Mouse (Mus musculus) left cerebral cortex, adult 11 months (tissue): ENCODE measurements at regions not wholly inside any gene's neighbourhood (a gene's known extent, or its start where the extent isn't known, plus 50 kb on each side); places are given as distances from the start of the nearest gene placed in this dataset.

Experiments used
- DNase-seq: peaks from one replicate; pipeline ENCODE4 v3.0.0; 2022; ENCODE audit warnings: low spot score

DNA sequence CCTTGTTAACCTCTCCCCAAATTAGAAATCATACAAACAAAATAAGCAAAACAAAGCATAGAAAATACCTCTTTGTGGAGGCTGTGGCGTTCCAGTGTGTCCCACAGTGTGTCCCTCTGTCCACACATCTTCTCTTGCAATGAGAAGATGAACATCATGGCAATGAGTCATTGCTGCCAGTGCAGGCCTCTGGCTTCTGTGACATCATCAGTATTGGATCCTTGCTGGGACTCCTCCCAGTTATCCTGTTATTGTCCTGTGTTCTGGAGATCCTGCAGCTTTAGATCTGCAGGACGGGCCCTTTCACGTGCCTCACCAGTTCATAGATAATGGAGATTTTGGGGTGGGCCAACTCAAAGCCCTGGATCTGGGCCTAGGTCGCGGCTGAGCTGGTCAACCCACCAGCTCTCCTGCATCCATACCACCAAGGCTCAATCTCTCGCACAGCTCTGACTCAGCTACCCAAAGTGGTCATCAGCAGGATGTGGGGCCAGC lies 80.9 kb downstream of the Tmem212 start:
- DNase-seq, result no peak

GRCm38 (mm10) chr3:27804271-27804670 lies 91.9 kb downstream of the Tmem212 start:
- DNase-seq, result no peak

GRCm38 (mm10) chr3:27791633-27791951 lies 80.5 kb upstream of the Fndc3b start:
- no peak for DNase-seq

- DNase-seq, result no peak
Observed at GRCm38 (mm10) chr3:27790932-27791632, 80.0 kb upstream of the Fndc3b start.

GRCm38 (mm10) chr3:27783926-27784325 lies 72.8 kb upstream of the Fndc3b start:
- no peak for DNase-seq

DNA sequence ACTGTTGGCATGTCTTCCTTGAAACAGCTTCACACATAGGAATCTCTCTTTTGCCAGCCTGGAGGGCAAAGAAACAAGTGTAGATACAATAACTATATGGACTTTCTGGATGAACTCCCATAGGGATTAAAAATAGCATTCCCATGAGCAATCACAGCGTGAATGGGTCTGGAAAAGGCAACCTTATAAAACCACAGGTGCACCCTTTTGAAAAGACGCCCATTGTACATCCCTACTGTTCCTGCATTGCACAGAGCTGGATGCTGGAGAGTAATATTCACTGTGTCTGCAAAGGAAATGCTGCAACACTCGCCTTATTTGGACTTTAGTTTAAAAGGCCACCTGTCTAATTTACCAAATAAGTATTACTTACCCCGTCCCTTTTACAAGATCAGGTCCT lies 72.4 kb upstream of the Fndc3b start:
- no peak for DNase-seq

- DNase-seq, result peak; percentile 22
Observed at GRCm38 (mm10) chr3:27782056-27782765, 71.1 kb upstream of the Fndc3b start.

- DNase-seq, result no peak
Observed at GRCm38 (mm10) chr3:27779892-27780291, 68.8 kb upstream of the Fndc3b start.

DNA sequence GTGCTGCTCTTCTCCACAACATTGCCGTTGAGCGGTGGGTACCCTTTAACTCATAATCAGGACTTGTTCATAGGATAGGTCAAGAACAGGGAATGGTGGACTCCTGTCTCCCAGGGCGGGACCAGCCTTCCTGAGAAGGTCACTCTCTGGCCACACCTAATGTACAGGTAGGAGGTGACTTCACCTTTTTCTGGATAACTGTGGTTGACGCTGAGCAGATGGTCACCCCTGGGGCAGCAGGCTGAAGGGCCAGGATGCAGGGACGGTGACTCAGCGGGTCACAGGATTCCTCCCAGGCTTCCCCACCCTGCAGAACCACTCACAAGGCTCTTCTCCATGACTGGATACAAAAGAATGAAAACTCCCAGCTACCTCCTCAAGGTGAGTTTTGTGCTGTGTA lies 66.6 kb upstream of the Fndc3b start:
- no peak for DNase-seq

GRCm38 (mm10) chr3:27773176-27773575 lies 62.1 kb upstream of the Fndc3b start:
- DNase-seq, result no peak

GRCm38 (mm10) chr3:27769438-27769837 lies 58.3 kb upstream of the Fndc3b start:
- DNase-seq, result no peak

- DNase-seq, result no peak
Observed at GRCm38 (mm10) chr3:27767188-27767587, 56.1 kb upstream of the Fndc3b start.

DNA sequence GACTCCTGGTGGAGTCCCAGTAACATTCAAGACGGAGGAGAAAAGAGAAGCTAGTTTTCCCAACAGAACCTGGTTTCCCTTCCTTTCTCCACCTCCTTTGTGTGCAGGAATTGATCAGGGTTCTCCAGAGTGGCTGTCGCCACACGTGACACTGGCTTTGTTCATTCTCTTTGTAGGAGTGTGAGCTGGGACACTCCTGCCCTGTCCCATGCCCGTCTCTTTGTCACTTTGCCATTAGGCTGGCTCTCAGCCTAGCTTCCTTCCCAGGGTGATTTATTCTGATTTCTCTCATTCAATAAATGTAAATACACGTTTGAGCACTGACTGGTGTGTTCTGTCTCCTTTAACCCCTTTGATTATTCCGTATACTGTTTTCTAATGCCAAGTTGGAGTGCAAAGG lies 55.3 kb upstream of the Fndc3b start:
- DNase-seq, result no peak

DNA sequence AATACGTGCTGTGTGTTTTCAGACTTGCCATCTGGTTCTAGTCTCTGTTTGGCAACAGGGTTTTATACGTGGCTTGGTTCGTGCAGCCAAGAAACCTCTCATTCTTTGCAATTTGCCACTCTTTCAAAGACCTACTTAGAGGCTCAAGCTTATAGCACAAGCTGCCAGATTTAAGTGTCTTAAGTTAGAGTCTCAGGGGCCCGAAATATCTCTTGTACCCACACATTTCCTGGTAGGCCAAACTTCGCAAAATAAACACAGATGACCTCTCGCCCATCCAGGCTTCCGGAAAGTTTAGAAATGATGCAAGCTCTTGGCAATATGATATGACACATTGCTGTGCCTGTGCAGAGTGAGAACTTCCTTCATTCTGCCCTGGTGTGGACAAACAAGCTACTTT lies 54.8 kb upstream of the Fndc3b start:
- peak; percentile 5 for DNase-seq

DNA sequence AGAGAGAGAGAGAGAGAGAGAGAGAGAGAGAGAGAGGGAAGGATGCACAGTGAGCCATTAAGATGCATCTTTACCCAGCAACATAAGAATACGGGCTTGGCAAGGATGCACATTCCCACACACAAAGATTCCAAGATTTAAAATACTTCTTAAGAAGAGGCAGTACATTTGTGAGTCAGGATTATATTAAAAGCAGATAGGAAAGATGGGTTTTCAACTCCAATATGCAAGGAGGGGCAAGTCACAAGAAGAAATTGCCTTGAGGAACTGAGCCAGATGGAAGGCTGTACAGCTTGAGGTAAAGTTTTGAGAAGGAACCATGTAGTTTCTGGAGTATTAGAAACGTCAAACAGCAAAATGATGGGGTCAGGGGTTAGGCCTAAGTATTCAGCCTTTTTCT lies 53.4 kb upstream of the Fndc3b start:
- no peak for DNase-seq

- no peak for DNase-seq
Observed at GRCm38 (mm10) chr3:27761031-27761430, 49.9 kb upstream of the Fndc3b start.
